Mouse (Mus musculus) stomach, adult 2 months (tissue): ENCODE measurements around the gene Gm8897. TPM values are rescaled to one million over a fixed set of nuclear protein-coding genes. Genes with fewer than 3 reads are reported as not detected.

Source experiments
- polyA plus RNA-seq: library from polyadenylated mRNA; depleted of rRNA; stranded (reverse); fragments of >200 nt; gene quantifications from 2 replicates; pipeline ENCODE4 v1.2.3, GENCODE M21; 2012; rRNA removed

Gm8897 gene
- not detected in 2 replicates for polyA plus RNA-seq

DNA sequence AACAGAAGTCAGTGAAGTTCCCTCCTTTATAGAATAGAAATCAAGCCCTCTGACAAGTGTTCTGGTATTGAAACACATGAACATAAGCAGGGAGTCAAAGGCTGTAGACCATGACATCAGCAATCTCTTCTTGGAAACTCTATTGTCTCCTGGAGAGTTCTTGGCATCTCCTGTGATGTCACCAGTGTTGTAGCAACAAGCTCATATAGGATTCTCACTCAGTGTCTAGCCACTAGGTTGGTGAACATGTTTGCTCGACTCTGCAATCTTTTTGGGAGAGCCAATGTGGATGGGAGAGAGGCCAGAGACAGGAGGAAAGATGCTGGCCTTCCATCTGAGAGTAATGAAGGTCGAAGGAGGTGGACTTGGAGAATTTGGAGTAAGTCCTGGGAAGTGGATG is at the start of gene Gm8897:
Gm8897 (plus strand) TSS at position 301 of the 400 bp plus-strand sequence.

Other genes with a start within 250 kb of the Gm8897 start
- gene Gm5861, start 233.3 kb upstream of the Gm8897 start, polyA plus RNA-seq: not detected in 2 replicates
- gene Gm8890, start 160.4 kb upstream of the Gm8897 start, polyA plus RNA-seq: not detected in 2 replicates
- not detected in 2 replicates for gene Speer1, start 74.9 kb upstream of the Gm8897 start, polyA plus RNA-seq
- gene Gm8906, start 86.3 kb downstream of the Gm8897 start, polyA plus RNA-seq: not detected in 2 replicates
- gene Gm6460, start 178.5 kb downstream of the Gm8897 start, polyA plus RNA-seq: not detected in 2 replicates